Mouse (Mus musculus) c-Kit-positive CD71-negative TER-119-negative erythroid progenitor cells, embryonic 14.5 days (primary cell): Measurements from ENCODE around the gene Socs3.

Source experiments
- DNase-seq: peaks from one replicate; pipeline ENCODE4 v3.0.0-alpha.2; 2013; ENCODE audit warnings: low read depth

Gene Socs3

DNA sequence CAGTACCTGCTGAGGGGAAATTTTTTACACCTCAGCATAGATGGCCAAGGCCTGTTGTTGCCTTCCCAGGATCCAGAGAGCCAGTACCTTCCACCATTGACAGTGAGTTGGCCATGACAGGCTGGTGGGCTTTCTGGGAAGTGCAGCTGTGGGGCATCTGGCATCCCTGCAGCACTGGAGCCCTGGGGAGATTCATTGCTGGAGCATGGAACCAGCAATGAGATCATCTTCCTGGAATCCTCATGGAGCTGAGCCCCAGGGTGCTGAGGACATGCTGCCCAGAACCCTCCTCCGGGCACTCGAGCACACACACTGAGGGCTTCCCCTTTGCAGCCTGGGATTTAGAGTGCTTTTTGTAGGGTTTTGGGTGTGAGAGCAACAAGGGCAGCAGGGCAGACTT lies 25.4 kb upstream of the Socs3 start:
- DNase-seq: no peak

DNA sequence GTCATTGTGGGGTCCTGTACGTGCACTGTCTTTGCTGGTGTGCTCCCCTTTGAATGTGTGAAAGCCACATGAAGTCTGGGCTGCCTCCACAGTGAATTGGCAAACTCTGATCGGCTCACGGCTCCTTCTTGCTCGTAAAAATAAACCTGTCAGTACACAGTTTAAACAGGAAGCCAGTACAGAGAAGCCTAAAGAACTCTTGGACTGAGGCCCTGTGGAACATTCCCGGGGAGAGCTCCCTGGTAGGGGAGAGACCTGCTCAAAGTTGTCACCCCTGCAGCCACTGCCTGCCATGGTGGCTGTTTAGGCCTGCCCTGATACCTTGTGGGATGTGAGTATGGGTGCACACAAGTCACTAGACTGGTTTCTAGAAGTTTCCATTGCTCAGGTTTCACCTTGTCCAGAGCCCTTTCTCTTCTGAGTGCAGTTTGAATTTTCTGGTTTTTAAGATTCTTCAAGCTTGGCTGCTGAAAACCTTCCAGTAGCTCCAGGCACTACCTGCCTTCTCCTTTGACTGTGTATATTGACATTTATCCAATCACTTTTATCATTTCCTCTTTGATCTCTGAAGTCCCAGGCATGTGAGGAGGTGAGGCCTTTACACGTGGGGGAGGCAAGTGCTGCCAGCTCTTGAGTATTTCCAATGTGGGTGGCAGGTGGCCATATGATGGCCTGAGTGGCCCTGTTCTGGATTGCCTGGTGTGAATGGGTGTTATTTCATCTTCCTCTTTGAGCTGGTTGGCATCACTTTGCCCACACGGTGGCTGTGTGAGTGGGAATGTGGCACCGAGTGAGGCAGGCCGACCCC lies 24.6 kb upstream of the Socs3 start:
- no peak for DNase-seq

DNA sequence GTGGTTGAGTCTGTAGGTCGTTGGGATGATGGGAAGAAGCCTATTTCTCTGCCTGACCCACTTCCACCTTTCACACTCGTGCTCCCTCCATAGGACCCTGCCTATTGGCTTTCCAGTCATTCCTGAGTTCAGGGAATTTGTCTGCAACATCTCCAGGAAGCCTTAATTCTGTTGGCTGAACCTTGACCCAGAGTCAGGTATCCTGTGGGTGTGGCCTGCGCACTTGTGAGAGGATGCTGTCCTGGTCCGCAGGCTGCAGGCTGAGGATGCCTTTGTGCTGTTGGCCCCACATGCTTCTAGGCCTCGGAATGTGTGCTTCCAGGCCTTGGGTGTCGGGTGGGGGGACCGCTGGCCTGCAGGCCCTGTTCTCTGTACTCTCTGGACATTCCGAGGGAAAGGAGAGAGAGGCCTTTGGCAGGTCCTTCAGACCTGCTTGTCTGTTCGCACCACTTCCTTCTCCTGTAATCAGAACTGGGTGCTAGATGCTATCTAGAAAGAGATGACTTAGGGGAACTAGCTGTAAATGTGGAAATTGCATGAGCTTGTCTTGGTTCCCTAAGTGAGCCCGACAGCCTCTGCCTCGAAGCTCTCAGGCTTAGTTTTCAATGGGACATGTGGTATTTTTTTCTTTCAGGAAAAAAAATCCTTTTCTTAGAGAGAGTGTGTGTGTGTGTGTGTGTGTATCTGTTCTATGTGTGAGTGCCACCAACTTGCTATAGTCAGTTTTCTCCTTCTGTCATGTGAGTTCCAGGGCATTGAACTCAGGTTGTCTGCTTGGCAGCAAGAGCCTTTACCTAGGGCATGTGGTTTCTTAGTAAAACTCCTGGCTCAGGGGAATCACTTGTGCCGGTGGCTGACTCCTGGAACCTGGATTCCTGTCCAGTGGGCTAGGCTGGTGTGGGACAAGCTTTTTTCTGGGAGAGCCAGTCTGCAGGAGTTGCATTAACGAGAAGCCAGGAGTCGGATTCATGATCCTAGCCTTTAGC lies 23.6 kb upstream of the Socs3 start:
- DNase-seq: no peak

DNA sequence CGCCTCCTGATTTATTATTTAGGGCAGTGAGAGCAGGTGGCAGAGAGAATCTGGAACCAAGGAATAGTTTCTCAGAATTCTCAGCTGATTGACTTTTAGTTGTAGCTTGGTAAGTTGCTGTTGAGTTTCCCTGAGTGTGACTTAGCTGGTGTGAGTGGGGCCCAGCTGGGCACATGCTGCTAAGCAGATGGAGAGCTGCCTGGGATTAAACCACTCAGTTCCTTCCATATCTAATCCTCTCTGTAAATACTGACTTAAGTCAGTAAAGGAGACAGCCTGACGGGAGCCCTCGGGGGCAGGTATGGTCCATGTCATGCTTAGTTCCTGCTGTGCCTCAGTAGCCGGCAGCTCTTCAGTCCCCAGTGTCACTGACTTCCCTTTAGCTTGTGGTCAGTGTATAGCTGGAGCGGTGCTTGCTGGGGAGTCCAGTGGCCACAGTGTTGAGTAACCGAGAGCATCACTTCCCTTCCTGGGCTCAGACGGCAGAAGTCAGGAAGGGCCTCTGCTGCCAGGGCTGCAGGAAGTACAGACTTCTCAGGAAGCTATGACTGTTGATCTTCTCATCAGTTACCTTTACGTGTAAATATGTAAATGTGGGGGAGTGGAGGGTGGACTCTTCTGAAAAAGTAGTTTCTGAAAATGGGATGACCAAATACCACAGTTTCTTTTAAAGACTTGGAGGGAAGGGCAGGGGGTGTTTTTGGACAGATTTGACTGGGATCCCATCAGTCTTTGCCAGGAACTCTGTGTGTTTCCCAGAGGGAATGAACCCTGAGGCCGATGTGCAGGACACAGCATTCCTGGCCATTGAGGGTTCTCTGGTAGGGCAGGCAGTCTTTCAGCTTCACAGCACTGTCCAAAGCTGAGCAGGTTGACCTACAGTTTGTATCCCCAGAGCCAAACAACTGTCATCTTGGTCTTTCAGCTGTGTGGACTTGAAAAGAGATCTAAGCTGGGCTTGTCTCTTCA lies 21.9 kb upstream of the Socs3 start:
- DNase-seq: peak; percentile 63

DNA sequence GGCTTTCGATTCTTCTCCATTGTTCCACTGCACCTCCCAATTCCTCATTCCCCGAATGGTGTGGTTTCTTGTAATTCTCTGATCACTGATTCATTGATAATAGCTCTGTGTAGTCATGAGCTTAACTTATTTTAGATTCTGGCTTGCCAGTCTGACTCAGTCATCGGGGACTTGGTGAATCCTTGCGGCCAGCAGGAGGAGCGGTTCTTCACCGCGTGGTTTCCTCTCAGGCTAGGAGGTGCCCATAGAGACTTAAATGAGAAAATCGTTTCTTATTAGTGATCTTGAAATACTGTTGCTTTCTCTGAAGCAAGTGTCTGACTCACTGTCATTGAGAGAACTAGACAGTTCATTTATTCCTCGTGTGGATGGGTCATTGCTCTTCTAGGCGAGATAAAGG lies 20.1 kb upstream of the Socs3 start:
- peak; percentile 60 for DNase-seq

DNA sequence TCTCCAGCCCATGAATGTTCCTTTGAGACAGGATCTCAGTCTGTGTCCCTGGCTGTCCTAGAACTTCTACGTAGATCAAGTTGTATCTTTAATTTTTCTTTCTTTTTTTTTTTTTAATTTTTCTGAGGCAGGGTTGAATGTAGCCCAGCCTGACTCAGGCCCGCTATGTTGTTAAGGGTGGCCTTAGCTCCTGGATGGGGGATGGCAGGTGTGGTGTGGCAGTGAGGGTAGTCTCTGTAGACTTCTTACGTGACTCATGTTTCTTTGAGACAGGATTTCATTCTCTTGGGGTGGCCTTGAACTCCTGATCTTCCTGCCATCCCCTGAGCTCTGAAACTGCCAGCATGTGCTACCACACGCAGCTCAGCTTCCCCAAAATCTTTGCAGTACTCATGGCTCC lies 19.4 kb upstream of the Socs3 start:
- DNase-seq: no peak

DNA sequence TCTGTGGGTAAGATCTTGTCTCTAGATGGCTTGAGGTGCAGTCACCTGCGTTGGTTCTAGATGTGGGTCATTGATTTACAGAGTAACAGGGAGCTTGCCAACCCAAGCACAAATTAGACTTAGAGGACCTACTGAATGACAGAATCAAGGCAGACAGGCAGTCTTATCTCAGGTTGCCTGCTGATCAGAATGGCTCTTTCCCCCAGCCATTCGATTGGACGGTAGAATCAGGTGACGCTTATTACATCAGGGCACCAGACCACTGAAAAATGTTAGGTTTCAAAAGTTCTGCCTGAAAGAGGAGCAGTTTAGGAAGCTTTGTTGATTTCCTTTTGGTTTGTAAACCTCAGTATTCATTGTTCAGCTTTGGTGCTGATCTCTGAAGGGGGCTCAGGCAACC lies 18.1 kb upstream of the Socs3 start:
- no peak for DNase-seq

DNA sequence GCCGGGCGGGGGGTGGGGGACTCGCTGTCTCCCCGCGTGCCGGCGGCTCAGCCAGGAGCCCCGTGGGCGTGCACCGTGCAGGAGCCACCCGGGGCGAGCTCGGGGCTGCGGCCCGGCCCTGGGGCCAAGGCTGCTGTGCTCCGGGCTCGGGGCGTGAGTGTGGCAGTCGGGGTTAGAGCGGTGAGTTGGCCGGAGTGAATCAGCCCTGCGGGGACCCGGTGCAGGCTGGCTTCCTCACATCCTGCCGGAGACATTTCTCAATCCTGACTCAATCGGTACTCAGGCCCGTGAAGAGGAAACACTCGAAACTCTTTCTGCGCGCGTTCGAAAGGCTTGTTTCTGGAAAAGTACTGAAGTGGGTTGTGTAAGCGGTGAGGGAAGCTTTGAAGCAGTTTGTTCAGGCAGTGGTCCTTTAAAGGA lies 17.2 kb upstream of the Socs3 start:
- no peak for DNase-seq

DNA sequence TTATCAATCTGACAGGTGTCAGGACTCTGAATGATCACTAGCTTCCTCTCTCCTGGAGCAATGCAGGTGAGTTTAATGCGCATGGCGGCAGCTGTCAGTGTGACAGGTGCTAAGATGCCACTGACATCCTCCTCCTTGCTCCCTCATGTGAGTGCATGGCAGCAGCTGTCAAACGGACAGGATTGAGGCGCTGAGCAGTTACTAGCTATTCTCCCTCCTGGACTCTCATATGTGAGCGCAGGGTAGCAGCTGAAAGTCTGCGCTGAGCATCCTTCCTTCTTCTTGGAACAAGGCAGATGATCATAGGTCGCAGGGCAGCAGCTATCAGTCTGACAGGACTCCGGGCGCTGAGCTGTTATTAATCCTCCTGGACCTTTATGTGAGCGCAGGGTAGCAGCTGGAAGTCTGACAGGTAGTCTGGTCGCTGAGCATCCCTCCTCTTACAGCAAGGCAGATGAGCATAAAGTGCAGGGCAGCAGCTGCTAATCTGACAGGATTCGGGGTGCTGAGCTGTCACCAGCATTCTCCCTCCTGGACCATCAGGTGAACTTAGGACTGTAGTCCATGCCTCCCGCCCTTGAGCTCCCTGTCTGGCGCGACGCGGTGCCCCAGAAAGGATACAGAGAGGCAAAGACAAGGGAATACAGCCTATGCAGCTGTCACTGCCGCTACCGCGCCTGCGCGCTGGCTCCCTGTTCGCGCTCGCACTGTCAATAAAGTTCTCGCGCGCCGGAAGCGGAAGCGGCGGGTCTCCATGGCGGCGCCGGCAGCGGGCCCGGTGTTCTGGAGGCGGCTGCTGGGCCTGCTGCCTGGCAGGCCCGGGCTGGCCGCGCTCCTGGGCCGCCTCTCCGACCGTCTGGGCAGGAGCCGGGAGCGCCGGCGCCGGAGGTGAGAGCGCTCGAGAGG lies 16.5 kb upstream of the Socs3 start, which contains the start of gene Pgs1:
Gene Pgs1, plus strand, starts transcription at position 167 of the 906 bp plus-strand sequence.
- peak; percentile 78 for DNase-seq

DNA sequence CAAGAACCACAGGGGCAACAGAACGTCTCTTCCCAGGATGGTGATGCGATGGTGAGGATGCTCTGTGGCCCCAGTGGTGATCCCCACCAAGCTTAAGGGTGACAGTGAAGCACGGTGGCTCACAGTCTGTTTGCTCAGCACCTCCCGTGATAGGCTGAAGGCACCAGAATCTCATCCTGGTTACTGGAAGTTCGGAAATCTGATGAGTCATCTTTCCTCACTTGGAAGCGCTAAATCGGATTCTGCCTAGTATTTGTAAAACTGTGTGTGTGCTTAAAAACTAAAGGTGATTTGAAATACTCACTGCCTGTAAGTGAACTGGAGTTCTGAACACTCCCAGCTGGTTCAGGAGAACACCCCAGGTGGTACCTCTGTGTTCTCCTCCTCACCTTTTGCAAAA lies 13.9 kb upstream of the Socs3 start:
- DNase-seq: no peak

DNA sequence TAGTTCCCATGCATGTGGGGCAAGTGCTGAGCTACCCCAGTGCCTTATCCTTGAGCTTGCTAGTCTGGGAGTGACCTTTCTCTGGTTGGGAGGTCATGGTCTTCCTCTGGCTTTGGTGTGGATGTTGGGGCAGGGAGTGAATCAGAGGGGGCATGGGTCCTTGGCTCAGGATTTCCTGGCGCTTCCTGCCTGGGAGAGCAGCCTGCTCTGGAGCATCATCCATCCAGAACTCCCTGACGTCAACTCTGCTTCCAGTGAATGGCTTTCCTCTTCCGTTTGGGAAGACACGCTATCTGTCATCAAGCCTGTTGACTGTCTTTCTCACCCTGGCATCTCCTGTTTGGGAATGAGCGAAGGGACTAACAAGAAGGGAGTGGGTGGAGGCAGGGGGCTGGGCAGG lies 12.6 kb upstream of the Socs3 start:
- DNase-seq: no peak

DNA sequence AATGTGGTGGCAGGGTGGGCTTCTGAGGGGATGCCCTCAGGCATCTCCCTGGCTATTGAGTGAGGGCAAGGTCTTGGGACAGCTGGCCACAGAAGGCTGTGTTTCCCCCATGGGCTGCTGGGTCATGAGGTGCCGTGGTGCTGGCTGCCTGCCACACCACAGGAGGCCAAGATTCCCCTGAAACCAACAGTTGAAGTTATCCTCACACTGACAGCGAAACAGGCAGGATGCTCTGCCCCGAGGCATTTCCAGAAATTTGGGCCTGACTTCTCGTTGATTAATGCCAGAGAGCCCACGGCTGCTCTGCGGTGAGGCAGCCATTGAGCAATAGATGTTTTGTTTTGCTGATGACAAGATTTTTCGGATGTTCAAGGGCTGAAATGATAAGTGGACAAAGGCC lies 9.5 kb upstream of the Socs3 start:
- no peak for DNase-seq

DNA sequence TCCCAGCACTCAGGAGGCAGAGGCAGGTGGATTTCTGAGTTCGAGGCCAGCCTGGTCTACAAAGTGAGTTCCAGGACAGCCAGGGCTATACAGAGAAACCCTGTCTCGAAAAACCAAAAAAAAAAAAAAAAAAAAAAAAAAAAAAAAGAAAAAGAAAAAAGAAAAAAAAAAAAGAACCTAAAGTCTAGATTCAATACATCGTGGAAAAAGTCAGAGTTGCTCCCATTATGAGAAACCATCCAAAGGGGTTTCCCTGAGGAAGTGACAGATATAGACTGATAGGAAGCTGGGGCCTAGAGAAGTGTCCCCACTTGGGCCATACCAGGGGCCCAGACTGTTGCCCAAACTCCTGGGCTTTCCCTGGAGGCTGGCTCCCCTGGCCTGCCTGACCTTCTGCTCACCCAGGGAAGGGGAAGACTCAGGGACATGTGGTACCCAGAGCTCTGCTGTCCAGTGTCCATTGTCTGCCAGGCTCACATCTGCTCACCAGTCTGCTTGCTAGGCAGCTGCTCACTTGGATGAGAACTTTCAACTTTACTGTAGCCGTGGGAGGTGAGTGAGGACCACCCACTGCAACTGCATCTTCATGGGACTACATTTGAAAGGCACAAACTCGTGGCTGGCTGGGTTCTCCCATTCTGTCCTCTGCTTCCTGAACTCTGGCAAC lies 8.0 kb upstream of the Socs3 start:
- no peak for DNase-seq

DNA sequence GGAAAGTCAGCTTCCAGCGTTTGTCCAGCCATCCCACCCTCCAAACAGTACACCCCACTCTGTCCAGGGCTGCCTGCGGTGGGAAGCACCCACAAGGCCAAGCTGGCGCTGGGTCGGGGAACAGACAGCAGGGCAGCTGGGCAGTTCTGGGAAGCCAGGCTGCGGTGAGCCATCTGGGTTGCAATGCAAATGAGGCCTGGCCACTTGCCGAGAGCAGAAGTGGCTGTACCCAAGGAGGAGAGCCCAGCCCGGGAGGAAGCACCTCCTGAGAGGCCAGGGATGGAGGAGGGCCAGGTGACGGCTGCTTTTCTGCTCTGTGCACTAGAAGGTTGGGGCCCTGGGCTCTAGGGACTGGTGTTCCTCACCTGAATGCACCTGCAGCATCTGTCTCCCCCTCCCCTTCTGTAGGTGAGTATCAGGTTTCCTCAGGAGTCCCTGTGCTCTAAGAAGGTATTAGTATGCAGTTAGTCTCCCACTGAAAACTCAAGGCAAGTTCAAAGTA lies 6.3 kb upstream of the Socs3 start:
- no peak for DNase-seq

DNA sequence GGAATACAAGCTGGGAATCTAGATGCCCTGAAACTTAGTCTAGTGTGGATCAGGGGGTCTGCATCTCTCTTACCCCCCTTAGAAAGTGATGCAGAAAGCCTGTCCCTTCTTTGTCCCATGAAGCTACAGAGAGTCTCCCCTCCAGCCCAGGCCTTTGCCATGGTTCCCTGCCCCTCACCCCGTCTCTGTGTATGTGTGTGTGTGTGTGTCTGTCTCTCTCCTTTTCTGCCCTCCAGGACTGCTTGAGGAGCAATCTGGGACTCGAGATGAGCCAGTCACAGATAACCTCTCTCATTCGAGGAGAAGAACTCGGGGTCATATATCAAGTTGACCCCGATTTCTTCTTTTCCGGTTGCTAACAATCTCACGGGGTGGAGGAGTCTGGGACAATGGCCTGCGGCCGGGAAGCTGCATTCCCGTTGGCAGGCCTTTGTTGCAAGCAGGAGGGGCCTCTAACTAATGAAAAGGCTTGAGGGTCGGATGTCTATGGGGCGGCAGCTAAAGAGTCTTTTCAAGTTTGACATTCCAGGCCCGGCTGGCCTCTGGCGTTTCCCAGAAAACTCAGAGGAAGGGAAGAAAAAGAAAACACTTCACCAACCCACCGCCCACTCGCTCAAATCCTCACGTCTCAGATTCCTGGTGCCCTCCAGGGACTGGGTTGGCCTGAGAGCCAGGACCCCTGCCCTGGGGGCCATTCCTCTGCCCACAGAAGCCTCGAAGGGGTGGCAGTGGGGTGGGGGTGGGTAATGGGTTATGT lies 5.5 kb upstream of the Socs3 start:
- no peak for DNase-seq

DNA sequence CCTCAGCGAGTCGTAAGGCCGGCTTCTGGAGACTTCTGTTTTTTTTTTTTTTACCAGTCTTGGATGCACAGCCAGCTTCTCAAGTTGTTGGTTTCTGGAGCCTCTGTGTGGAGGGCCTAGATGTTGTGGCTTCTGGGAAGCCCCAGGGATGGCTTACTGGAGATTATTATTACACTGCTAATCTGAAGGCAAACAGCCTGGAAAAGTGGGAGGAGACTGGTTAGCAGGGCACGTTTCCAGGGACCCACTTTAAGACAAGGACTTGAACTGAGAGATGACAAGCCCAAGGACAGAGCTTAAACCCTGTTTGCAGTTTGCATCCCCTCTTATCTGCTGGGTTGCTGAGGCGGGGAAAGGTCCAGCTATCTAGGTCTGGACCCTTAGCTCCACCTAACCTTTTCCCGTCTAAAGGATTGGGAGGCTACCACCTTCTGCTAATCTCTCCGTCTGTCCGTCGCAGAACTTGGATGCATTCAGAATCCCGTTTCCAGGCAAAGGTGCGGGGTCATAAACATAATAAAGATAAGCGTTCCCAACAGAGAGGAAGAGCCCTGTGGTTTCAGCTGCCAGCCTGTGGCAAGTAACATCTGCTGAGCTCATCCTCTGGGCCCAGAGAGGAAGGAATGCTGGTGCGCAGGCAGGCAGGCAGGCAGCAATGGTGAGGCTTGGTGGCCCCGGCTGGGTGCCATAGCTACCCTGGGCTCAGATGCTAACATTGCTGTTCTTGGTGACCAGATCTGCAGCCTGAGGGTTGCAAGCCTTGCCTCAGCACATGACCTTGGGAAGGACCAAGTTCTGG lies 4.7 kb upstream of the Socs3 start:
- no peak for DNase-seq

DNA sequence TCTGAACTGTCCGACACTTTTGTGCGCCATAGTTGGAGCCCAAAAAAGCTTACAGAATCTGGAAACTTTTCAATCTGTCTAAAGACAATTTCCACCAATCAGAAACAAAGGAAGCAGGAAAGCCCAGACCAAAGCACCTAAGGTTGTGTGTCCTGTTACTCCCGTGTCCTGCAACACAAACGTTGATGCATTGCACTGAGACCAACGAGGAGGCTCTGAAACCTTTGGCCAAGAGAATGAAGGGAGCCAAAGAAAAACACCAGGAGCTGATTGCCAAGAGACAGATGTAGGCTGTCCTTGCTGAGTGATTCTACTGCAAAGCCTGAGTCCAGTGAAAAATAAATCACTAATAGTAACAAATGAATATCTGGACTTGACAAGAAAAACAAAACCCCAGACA lies 3.7 kb upstream of the Socs3 start:
- DNase-seq: no peak
